Mouse (Mus musculus): ENCODE data around the gene Dgkg.

GRCm38 (mm10) chr16:22589619-22590018, 67.4 kb downstream of the Dgkg start:
- TF ChIP-seq EP300 (IDR thresholded peaks at IDR 0.05; ENCODE audit: insufficient read depth, low read depth, low read length) (no peak), POLR2A (IDR thresholded peaks at IDR 0.05; ENCODE audit: insufficient read depth, low read length) (no peak), CTCF (IDR thresholded peaks at IDR 0.05; ENCODE audit: low read depth, low read length) (no peak)
